Mouse (Mus musculus) liver, embryonic 15.5 days (tissue): Measurements from ENCODE around the gene Spata18. TPM values are rescaled to one million over a fixed set of nuclear protein-coding genes. Genes with fewer than 3 reads are reported as not detected.
A peak's percentile ranks its signal among the peaks of the same experiment; 100 is the strongest.

ENCODE experiments used
- ATAC-seq: fragments of 200-750 bp; cut with Nextera tagmentation; 2 replicates; pipeline ENCODE4 v1.8.0; 2017; ENCODE audit warnings: moderate number of reproducible peaks, mild to moderate bottlenecking, moderate library complexity; ENCODE audit not compliant: insufficient read depth
- H3K27ac ChIP-seq: fragments of 300-500 bp; sonication (generic); replicated peaks from 2 replicates; pipeline ENCODE4 v1.5.1; 2015; ENCODE audit warnings: mild to moderate bottlenecking, inconsistent platforms
- H3K27me3 ChIP-seq: fragments of 300-500 bp; sonication (generic); 2 replicates; pipeline ENCODE4 v1.6.1; 2015; ENCODE audit warnings: mild to moderate bottlenecking, inconsistent platforms
- H3K36me3 ChIP-seq: fragments of 300-500 bp; sonication (generic); replicated peaks from 2 replicates; pipeline ENCODE4 v1.6.1; 2015; ENCODE audit warnings: moderate library complexity, mild to moderate bottlenecking, inconsistent platforms
- H3K4me1 ChIP-seq: fragments of 300-500 bp; sonication (generic); replicated peaks from 2 replicates; pipeline ENCODE4 v1.6.1; 2015; ENCODE audit warnings: inconsistent platforms
- H3K4me2 ChIP-seq: fragments of 300-500 bp; sonication (generic); 2 replicates; pipeline ENCODE4 v1.6.1; 2015; ENCODE audit warnings: moderate library complexity, mild to moderate bottlenecking, inconsistent platforms
- H3K4me3 ChIP-seq: fragments of 300-500 bp; sonication (generic); replicated peaks from 2 replicates; pipeline ENCODE4 v1.5.1; 2015; ENCODE audit warnings: mild to moderate bottlenecking, inconsistent platforms
- H3K9ac ChIP-seq: fragments of 300-500 bp; sonication (generic); 2 replicates; pipeline ENCODE4 v1.6.1; 2015; ENCODE audit warnings: moderate library complexity, mild to moderate bottlenecking, inconsistent platforms
- H3K9me3 ChIP-seq: fragments of 300-500 bp; sonication (generic); replicated peaks from 2 replicates; pipeline ENCODE4 v1.6.1; 2016; ENCODE audit warnings: inconsistent platforms
- WGBS: fragments of 180-500 bp; shearing (Covaris S2); methylation state at CpG from one replicate; pipeline ENCODE4 v1.1.7; 2015; ENCODE audit warnings: mixed read lengths; ENCODE audit not compliant: insufficient replicate concordance; 5-methylcytosine and 5-hydroxymethylcytosine counted together
- polyA plus RNA-seq: library from polyadenylated mRNA; unstranded; fragments of >200 nt; fragmentation: Nextera tagmentation; extraction: Ambion mirVana; gene quantifications from 2 replicates; pipeline ENCODE4 v1.2.1, GENCODE M21; 2015

The Spata18 gene
- polyA plus RNA-seq, 1 experiment from 2014 or later: not detected

- Histone ChIP-seq H3K27me3 (no peaks in the 10 kb centered on the region; the same call in 1 of the 2 replicates), H3K4me1 (no peaks in the 10 kb centered on the region), H3K36me3 (no peaks in the 10 kb centered on the region), H3K4me2 (no peak overlapping the region), H3K4me3 (no peak overlapping the region), H3K9me3 (no peaks in the 10 kb centered on the region), H3K27ac (no peak overlapping the region), H3K9ac (no peak overlapping the region)
- no peak for ATAC-seq
- WGBS: 58% methylated on average over 2 of the region's 2 CpGs
Measured at GRCm38 (mm10) chr5:73667877-73668276, 16.7 kb downstream of the Spata18 start.

GRCm38 (mm10) chr5:73669386-73669785, 18.2 kb downstream of the Spata18 start:
- no peak overlapping the region for H3K9ac ChIP-seq
- 47% methylated on average over 26 of the region's 26 CpGs for whole genome bisulfite sequencing
- no peaks in the 10 kb centered on the region; the same call in 1 of the 2 replicates for H3K27me3 ChIP-seq
- H3K4me2 ChIP-seq: no peak overlapping the region
- no peaks in the 10 kb centered on the region for H3K4me1 ChIP-seq
- ATAC-seq: no peak
- H3K9me3 ChIP-seq: no peaks in the 10 kb centered on the region
- H3K36me3 ChIP-seq: no peaks in the 10 kb centered on the region
- H3K27ac ChIP-seq: no peak overlapping the region
- no peak overlapping the region for H3K4me3 ChIP-seq

- no peaks in the 10 kb centered on the region for H3K36me3 ChIP-seq
- H3K4me3 ChIP-seq: no peak overlapping the region
- H3K27ac ChIP-seq: no peak overlapping the region
- H3K4me2 ChIP-seq: no peak overlapping the region
- WGBS: 64% methylated on average over 3 of the region's 3 CpGs
- no peaks in the 10 kb centered on the region for H3K27me3 ChIP-seq
- H3K9ac ChIP-seq: no peak overlapping the region
- no peak for ATAC-seq
- no peaks in the 10 kb centered on the region for H3K9me3 ChIP-seq
- H3K4me1 ChIP-seq: no peaks in the 10 kb centered on the region
Measured at GRCm38 (mm10) chr5:73675604-73676003, 24.4 kb downstream of the Spata18 start.

GRCm38 (mm10) chr5:73676626-73677025, 25.4 kb downstream of the Spata18 start:
- Histone ChIP-seq H3K27me3 (no peaks in the 10 kb centered on the region), H3K36me3 (no peaks in the 10 kb centered on the region), H3K4me2 (no peak overlapping the region), H3K9me3 (no peaks in the 10 kb centered on the region), H3K27ac (no peak overlapping the region), H3K4me3 (no peak overlapping the region), H3K9ac (no peak overlapping the region), H3K4me1 (no peaks in the 10 kb centered on the region)
- ATAC-seq: no peak
- WGBS: 67% methylated on average over 13 of the region's 13 CpGs

- no peaks in the 10 kb centered on the region for H3K36me3 ChIP-seq
- no peaks in the 10 kb centered on the region for H3K27me3 ChIP-seq
- no peaks in the 10 kb centered on the region for H3K9me3 ChIP-seq
- 50% methylated on average over 6 of the region's 6 CpGs for WGBS
- H3K27ac ChIP-seq: no peak overlapping the region
- H3K4me3 ChIP-seq: no peak overlapping the region
- H3K9ac ChIP-seq: no peak overlapping the region
- ATAC-seq: no peak
- no peak overlapping the region for H3K4me2 ChIP-seq
- H3K4me1 ChIP-seq: no peaks in the 10 kb centered on the region
Measured at GRCm38 (mm10) chr5:73683221-73683620, 32.0 kb downstream of the Spata18 start.

- H3K27ac ChIP-seq: no peak overlapping the region
- H3K9ac ChIP-seq: no peak overlapping the region
- no peaks in the 10 kb centered on the region for H3K36me3 ChIP-seq
- H3K4me3 ChIP-seq: no peak overlapping the region
- 46% methylated on average over 9 of the region's 9 CpGs for WGBS
- H3K4me2 ChIP-seq: no peak overlapping the region
- H3K27me3 ChIP-seq: no peaks in the 10 kb centered on the region
- no peaks in the 10 kb centered on the region for H3K4me1 ChIP-seq
- H3K9me3 ChIP-seq: no peaks in the 10 kb centered on the region
- no peak for ATAC-seq
Measured at GRCm38 (mm10) chr5:73683706-73684409, 32.7 kb downstream of the Spata18 start.

- WGBS: 27% methylated on average over 4 of the region's 4 CpGs
- no peaks in the 10 kb centered on the region for H3K4me1 ChIP-seq
- H3K27ac ChIP-seq: no peak overlapping the region
- H3K4me3 ChIP-seq: no peak overlapping the region
- no peak for ATAC-seq
- H3K4me2 ChIP-seq: no peak overlapping the region
- no peaks in the 10 kb centered on the region for H3K9me3 ChIP-seq
- H3K9ac ChIP-seq: no peak overlapping the region
- H3K27me3 ChIP-seq: no peaks in the 10 kb centered on the region
- H3K36me3 ChIP-seq: no peaks in the 10 kb centered on the region
Measured at GRCm38 (mm10) chr5:73686149-73686548, 35.0 kb downstream of the Spata18 start.

GRCm38 (mm10) chr5:73688576-73688975, 37.4 kb downstream of the Spata18 start:
- no peak overlapping the region for H3K4me2 ChIP-seq
- no peak for ATAC-seq
- H3K27ac ChIP-seq: no peak overlapping the region
- no peaks in the 10 kb centered on the region for H3K9me3 ChIP-seq
- H3K36me3 ChIP-seq: no peaks in the 10 kb centered on the region
- no peaks in the 10 kb centered on the region for H3K4me1 ChIP-seq
- no peak overlapping the region for H3K4me3 ChIP-seq
- 53% methylated on average over 1 of the region's 1 CpGs for WGBS
- H3K9ac ChIP-seq: no peak overlapping the region
- H3K27me3 ChIP-seq: no peaks in the 10 kb centered on the region

- peak; percentile 57 for ATAC-seq
- Histone ChIP-seq H3K9ac (no peak overlapping the region), H3K4me3 (no peak overlapping the region), H3K36me3 (no peaks in the 10 kb centered on the region), H3K9me3 (no peaks in the 10 kb centered on the region), H3K4me2 (no peak overlapping the region), H3K27me3 (no peaks in the 10 kb centered on the region), H3K27ac (no peak overlapping the region), H3K4me1 (no peaks in the 10 kb centered on the region)
- 60% methylated on average over 2 of the region's 2 CpGs for WGBS
Measured at GRCm38 (mm10) chr5:73690146-73690545, 39.0 kb downstream of the Spata18 start.

- Histone ChIP-seq H3K4me2 (no peak overlapping the region), H3K27me3 (no peaks in the 10 kb centered on the region), H3K4me1 (no peaks in the 10 kb centered on the region), H3K4me3 (no peak overlapping the region), H3K9ac (no peak overlapping the region), H3K27ac (no peak overlapping the region), H3K36me3 (no peaks in the 10 kb centered on the region), H3K9me3 (no peaks in the 10 kb centered on the region)
- ATAC-seq: no peak
- WGBS: 37% methylated on average over 15 of the region's 15 CpGs
Measured at GRCm38 (mm10) chr5:73691723-73692520, 40.7 kb downstream of the Spata18 start.

- Histone ChIP-seq H3K4me2 (no peak overlapping the region), H3K9ac (no peak overlapping the region), H3K4me1 (no peaks in the 10 kb centered on the region), H3K4me3 (no peak overlapping the region), H3K27ac (no peak overlapping the region), H3K27me3 (no peaks in the 10 kb centered on the region), H3K9me3 (no peaks in the 10 kb centered on the region), H3K36me3 (no peaks in the 10 kb centered on the region)
- no peak for ATAC-seq
- WGBS: 54% methylated on average over 1 of the region's 1 CpGs
Measured at GRCm38 (mm10) chr5:73693778-73694177, 42.6 kb downstream of the Spata18 start.
